Mouse (Mus musculus) spleen, adult 2 months (tissue): Measurements from ENCODE around the gene Smg1.

Experiments used
- CTCF ChIP-seq: fragments of 200-500 bp; IDR thresholded peaks from 2 replicates; pipeline ENCODE4 v1.5.1; 2011; ENCODE audit warnings: mild to moderate bottlenecking, inconsistent platforms; ENCODE audit not compliant: insufficient read depth, insufficient read length, insufficient replicate concordance; ENCODE audit errors: extremely low read depth
- POLR2A ChIP-seq: fragments of 200-500 bp; IDR thresholded peaks from 2 replicates; pipeline ENCODE4 v1.6.1; 2011; ENCODE audit warnings: low read depth, low read length, inconsistent platforms

DNA sequence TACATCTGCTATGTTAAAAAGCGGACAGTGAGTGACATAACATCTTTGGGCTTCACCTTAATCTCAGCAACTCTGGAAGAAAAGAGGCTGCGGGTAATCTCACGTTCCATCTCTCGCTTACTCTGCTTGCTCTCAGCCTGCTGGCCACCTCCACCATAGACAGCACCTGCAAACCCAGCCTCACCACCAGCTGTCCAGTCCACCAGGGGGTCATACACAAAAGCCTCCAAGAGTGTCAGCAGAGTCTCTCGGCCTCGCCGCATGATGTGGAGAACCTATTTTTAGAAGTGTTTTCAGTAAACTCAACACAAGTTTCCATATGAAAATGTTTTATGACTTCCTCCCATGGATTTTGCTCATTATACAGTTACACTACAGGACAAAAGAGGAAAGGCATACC, 87.0 kb downstream of the Smg1 start:
- TF ChIP-seq POLR2A (no peak), CTCF (no peak)
